Mouse (Mus musculus) G1E (cell line): ENCODE results near the gene Rbck1.

Experiments
- CTCF ChIP-seq: IDR thresholded peaks from 2 replicates; pipeline ENCODE4 v1.5.1; 2012; ENCODE audit warnings: low read depth, low read length, inconsistent platforms, mixed read lengths
- GATA2 ChIP-seq: IDR thresholded peaks from 2 replicates; pipeline ENCODE4 v1.6.1; 2012; ENCODE audit warnings: low read depth, low read length, inconsistent platforms, borderline replicate concordance

DNA sequence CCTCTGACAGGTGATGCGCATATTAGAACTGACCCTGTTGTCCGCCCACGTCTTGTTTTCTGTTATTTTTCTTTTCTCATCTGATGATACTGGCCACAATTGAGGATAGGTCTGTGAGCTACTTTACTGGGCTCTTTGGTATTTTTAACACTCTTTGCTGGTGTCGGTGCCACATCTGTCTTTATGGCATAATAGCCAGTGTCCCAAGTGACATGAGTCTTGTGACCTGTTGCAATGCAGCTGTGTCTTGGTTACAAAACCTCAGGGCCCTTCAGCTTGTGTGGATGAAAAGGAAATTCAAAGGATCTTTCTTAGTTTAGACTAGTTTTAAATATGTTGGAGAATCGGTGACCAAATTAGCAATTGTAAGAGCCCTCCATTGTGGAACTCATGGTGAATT lies 37.9 kb downstream of the Rbck1 start:
- TF ChIP-seq GATA2 (no peak), CTCF (no peak)
